Mouse (Mus musculus) liver, embryonic 14.5 days (tissue): ENCODE results near the gene Helt.

ENCODE experiments used
- CTCF ChIP-seq: IDR thresholded peaks from 2 replicates; pipeline ENCODE4 v1.5.1; 2016; ENCODE audit warnings: antibody characterized with exemption, low read depth, control low read depth
- EP300 ChIP-seq: IDR thresholded peaks from 2 replicates; pipeline ENCODE4 v1.6.1; 2016; ENCODE audit warnings: antibody characterized with exemption, low read depth

- TF ChIP-seq CTCF (no peak), EP300 (no peak)
Measured at GRCm38 (mm10) chr8:46323672-46324191, 29.3 kb upstream of the Helt start.
